Mouse (Mus musculus): ENCODE measurements around the gene Nelfb.

The Nelfb gene

DNA sequence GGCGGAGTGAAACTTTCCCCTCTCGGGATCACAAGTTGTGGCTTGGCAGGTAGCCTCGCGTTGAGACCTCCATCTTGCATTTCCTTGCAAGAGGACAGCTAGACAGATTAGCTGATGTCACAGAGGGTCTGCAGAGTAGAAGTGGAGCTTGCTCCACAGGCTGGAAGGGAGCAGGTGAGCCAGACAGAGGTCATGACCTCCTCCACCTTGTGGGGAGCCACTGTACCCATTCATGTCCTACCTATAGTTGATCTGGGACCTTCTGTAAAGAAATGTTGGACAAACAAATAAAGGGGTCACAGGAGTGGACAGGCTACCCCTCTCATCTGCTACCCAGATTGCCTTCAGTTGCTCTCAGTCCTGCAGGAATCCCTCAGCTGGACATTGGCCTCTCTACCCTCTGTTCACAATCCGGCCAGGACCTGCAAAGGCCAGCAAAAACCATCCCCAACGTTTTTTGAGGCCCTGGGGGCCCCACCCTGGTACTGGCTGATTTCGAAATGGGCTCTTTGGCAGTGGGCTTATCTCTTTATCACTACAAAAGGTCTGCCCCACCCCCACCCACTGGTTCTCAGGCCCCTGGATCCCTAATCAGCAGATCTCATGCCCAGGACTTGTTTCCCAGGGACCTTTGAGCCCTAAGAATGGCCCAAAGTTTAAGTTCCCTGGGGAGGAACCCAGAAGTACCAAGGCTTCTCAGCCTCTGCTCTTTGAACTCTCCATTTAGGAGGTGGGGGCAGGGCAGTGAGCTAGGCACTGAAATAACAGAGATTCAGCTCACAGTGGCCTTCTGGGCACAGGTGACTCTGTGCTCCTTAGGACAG, 36.2 kb downstream of the Nelfb start:
- peak; percentile 86 for DNase-seq

DNA sequence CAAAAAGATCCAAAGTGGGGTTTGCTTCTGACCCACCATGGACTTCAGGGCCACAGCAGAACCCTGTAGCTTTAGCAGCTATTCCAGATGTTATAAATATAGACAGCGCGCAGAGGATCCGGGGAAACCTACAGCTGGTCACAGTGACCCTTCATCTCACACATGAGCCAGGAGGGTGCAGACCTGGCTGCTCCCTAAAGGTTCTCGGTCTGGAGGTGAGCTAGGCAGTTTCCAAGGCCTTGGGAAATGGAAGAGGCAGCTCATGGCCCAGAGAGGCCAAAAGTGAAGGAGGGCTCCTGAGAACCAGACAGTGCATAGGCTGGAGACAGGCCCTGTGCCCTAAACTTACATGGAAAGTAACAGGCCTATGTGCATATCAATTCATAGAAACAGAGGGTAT, 37.5 kb downstream of the Nelfb start:
- peak; percentile 82 for DNase-seq

DNA sequence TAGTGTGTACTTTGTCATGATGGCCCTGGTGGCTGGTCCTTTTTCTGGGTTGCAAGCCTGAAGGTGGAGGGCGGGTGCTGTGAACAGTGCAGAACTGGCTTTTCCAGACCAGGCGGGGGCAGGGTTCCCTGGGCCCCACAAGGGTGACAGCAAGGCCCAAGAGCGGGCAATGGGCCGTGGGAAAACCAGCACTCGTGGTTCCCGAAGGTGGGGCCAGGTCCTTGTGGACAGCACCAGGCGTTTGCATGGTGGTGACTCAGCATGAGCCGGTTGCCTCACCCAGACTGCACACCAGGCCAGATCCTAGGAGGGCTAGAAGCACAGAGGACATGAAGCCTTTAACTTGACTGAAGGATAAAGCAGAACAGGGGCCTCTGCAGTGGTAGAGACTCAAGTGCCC, 38.7 kb downstream of the Nelfb start:
- peak; percentile 87 for DNase-seq

DNA sequence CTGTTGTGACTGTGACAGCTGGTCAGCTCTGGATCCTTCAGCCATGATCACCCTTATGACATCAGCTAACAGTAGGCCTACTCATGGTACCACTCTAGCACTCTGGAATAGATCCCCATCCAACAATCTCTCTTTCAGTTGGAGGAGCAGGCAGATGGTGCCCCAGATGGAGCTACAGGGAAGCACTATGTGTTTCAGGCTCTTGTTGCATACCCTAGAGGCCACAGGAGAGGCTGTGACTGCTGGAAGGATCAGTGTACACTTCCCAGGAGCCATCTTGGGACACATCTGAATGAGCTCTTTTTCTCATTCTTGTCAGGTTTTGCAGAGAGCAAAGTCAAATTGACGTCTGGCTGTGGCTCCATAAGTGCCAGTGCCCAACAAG, 39.5 kb downstream of the Nelfb start:
- DNase-seq = peak; percentile 82

DNA sequence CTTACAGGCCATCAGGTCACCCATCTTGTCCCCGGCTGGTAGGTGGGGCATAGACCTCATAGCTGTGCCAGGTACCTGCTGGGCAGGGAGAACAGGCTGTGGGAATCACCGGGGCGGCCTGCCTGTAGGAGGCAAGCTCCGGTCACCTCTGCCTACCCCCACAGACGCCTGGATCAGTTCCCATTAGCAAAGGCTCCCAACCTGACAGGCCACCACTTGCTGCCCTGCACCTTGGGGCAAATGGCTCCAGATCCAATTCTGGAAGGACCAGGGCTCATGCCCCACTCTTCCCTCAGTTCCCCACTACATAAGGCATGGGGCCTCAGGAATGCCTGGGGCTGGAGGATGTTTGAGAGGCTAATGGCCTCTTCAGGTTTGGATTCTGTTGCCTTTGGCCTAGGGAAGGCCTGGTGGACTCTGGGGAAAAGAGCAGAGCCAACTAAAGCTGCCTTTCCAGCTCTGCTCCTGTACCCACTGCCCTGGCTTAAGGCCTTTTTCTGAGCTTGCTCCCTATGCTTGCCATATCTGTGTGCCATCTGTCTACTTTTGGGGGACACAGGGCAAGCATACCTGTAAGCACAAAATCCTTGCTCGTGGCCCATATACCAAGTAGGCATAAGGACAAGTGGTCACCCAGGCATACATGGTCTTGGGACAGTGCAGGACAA, 40.1 kb downstream of the Nelfb start:
- peak; percentile 77 for DNase-seq

DNA sequence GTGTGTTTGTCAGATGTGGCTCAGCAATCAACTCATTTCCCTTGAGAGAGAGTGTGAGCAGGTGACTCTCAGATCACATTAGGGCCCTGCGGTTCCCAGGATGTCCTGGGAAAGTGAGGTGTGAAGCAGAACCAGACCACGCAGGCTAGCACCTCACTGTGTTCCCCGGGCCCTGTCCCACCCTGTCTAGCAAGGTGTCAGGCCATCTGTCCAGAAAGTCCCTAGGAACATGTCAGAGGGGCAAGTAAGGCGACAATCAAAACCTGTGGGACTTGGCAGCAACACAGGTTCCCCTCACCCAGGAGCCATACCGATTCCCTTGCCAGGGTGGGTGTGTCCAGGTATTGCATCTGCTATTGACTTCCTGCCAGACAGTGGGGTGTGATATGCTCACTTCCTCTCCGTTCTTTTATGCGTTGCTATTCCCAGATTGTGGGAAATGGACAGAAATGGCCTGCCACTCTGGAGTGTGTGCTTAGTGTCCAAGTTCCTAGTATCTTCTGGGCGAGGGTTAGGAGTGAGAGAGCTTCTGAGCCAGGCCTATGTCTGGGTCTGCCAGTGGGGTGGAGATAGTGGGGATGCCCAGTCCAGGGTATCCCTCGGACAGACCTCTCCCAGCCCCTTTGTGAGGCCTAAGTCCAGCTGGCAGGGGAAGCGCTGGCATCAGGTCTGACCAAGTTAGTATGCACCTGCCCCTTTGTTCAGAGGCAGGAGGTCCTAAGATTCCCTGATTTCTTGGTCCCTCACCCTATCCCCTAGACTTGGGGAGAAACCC, 40.8 kb downstream of the Nelfb start:
- peak; percentile 94 for DNase-seq

DNA sequence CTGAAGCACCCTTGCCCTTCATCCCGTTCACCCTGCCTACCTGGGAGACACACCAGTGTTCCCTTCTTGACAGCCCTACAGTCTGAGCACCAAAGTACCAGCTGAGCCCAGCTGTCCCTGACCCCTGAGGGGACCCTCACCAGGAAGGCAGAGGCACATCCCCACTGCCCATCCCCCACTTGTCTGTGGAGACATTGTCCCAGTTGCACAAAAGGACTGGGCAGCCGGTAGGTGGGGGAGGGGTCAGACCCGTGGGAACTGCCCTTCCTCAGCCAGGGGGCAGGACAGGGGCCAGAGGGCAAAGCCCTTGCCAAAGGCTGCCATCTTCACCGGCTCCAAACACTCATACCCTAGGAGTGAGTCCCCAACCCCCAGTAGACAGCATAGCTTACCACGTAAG, 41.5 kb downstream of the Nelfb start:
- peak; percentile 92 for DNase-seq

DNA sequence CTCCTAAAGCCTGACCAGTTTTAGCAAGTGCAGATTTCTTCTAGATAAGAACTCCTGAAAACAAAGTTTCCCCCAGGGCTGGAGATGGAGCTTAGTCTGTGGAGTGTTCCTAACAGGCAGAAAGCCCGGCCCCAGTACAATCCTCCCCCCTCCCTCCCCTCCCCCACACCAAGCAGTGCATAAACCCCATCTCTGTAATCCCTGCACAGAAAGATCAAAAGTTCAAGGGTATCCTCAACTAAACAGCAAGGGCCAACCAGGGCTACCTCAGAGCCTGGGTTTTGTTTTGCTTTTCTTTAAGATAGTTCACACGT, 42.7 kb downstream of the Nelfb start:
- DNase-seq = no peak

DNA sequence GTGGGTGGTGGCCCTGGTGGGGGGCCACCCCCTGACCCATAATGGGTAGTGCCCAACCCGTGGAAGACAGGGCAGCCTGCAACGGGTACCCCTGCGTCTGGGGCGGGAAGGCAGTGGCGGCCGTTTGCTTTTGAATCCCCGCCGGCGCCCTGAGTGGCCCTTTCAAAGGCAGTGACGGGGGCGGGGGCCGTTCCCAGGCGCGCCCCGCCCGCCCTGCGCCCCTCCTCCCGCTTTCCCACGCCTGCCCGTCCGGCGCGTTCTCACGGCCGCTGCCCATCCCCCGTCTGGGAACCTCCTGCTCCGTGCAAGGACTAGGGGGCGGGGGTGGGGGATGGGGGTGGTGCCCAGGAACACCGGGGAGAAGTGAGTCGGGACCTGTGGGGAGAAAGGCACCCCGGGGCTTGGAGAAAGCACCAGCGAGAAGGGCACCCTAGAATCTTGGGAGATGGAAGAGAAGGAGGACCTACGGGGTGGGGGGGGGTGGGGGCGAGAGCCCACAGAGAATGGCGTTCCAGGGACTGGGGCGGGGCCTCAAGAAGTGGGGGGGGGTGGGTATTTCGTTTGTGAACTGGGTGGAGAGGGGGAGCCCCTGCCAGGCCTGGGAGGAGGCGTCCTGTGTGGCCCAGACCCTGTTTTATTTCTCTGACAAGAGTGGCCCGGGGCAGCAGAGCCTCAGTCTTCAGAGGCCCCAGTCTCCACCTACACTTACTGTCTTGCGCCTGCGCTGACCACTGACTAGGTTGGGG, 43.2 kb downstream of the Nelfb start:
- DNase-seq = peak; percentile 97

DNA sequence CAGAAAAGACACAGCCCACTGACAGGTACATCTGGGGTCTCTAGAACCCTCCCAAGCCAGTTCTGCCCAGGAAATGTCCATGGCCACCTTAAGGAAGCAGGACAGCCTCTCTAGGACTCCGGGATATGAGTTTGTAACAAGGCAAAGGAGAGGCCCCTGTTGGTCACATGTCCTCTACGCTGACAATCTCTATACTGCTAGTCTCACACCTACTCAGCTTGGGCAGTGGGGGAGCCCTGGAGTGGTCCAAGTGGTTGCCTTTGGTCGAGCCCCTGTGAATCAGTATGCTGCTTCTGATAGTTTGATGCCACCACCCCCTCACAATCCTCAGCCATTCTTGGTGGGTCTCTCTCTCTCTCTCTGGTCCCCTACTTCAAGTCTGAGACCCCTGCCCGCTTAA, 43.8 kb downstream of the Nelfb start:
- no peak for DNase-seq

DNA sequence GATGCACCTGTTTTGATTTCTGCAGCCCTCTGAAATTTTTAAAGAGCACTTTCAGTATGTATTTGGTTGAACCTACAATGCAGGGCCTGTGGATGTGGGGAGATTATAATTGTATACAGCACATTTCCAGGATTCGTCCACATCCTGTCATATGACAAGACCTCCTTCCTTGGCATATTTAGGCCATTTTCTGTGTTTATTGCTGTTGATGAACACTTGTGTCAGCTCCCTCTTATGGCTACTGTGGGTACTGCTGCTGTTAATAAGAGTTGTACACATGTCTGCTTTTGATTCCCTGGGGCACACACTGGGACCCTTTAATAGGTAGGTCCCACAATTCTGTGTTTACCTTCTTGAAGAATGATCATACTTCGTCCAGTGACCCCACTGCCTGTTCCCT, 53.6 kb downstream of the Nelfb start:
- DNase-seq = peak; percentile 82

DNA sequence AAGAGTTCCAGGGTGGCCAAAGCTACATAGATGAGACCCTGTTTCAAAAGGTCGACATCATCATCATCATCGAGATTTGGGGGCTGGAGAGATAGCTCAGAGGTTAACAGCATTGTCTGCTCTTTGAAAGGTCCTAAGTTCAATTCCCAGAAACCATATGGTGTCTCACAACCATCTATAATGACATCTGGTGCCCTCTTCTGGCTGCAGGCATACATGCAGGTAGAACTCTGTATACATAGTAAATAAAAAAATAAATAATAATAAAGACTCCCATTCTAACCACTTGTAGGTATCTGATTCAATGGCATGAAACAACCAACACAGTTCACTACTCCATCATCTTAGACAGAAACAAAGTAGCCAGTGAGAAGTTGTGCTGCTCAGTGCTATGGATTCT, 54.3 kb downstream of the Nelfb start:
- peak; percentile 58 for DNase-seq

DNA sequence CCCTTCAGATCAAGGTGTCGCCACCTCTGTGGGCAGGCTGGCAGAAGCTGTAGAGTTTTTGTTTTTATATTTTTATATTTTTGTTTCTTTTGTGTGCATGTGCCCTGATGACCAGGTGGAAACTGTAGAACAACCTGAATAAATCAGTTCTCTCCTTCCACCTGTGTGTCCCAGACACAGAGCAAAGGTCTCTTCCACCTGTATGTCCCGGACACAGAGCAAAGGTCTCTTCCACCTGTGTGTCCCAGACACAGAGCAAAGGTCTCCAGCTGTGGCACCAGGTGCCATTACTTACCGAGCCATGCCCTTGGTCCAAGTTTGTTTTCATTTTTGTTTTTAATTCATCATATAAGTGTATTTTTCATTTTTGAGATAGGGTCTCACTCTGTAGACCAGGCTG, 55.1 kb downstream of the Nelfb start:
- no peak for DNase-seq

DNA sequence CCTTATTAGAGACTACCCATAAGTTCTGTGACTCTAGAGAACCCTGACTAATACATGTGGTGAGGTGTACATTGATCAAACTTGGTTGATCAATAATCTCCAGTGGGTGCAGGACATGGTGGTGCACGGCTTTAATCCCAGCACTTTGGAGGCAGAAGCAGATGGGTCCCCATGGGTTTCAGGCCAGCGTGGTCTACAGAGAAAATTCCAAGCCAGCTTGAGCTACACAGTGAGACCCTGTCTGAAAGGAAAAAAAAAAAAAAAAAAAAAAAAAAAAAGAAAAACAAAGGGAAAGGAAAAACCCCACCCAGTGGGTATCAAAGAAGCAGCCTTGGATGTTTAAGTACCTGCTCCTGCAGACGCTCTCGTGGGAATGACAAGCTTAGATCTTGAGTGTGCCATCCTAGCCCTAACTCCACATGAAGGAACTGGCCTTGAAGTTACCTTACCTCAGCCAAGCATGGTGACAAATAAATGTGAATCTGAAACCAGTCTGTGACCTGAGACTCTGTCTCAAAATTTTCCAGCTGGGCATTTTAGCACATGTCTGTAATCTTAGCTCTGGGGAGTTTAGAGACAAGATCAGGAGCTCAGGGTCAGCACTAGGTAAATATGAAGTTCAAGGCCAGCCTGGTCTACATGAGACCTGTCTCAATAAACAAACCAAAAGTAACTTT, 59.9 kb downstream of the Nelfb start:
- DNase-seq = peak; percentile 78

All from heart, adult 11 months (tissue).